Mouse (Mus musculus): Measurements from ENCODE around the gene Kynu. TPM values are rescaled to one million over a fixed set of nuclear protein-coding genes. Genes with fewer than 3 reads are reported as not detected.

Gene Kynu
- 7.2 TPM for polyA plus RNA-seq (2014; fragmentation: Illumina TruSeq; extraction: RNeasy Lipid Tissue Mini Kit (QIAGEN cat#74804); ENCODE audit: low replicate concordance)

DNA sequence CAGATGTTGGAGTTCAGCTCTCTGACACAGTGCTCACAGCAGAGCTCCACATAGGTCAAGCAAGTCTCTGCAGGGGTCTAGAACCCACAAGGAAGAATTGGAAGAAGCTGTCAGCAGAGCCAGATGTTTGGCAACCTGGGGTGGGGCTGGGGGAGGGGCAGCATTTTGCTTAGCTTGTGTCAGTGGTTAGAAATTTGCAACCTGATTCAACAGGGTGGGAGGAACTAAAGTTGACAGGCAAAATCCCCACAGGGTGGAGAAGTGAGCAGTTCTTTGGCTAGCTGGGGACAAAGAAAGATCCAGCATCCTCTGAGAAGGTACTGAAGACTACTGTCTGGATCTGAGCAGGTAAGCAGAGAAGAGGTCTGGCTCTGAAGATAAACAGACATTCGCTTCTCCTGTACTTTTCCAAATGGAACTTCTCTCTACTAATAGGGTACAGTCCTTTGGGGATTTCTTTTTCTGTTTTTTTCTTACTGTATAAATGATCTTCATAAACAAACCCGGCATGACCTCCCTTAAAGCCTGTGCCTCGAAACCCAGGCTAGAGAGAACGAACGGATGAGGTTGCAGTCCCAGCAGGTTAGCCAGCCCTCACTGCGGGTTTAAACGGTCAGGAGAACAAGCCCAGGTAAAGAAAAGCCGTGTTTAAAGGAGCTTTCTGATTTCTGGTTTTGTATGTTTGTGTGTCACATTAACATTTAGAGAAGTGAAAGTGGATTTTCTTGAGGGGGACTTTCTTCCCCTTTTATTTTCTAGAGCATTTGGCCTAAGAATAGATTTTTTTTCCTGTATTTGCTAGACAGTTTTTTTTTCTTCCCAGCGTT is at the start of gene Kynu:
Gene Kynu (plus strand): TSS at position 268 of the 827 bp plus-strand sequence.

Other genes starting within 250 kb of the Kynu start
- gene Arhgap15, start 193.5 kb downstream of the Kynu start, polyA plus RNA-seq (2014; fragmentation: Illumina TruSeq; extraction: RNeasy Lipid Tissue Mini Kit (QIAGEN cat#74804); ENCODE audit: low replicate concordance): 6.9 TPM

Data from small intestine, adult 10 weeks (tissue).